Mouse (Mus musculus) limb, embryonic 15.5 days (tissue): ENCODE measurements at regions not wholly inside any gene's neighbourhood (a gene's known extent, or its start where the extent isn't known, plus 50 kb on each side); places are given as distances from the start of the nearest gene placed in this dataset.

Experiments used
- ATAC-seq: fragments of 200-750 bp; cut with Nextera tagmentation; 2 replicates; pipeline ENCODE4 v1.8.0; 2017; ENCODE audit warnings: low read depth, moderate TSS enrichment; ENCODE audit not compliant: insufficient number of reproducible peaks, low FRiP score, low TSS enrichment
- H3K27ac ChIP-seq: fragments of 300-500 bp; sonication (generic); 2 replicates; pipeline ENCODE4 v1.5.1; 2015; ENCODE audit warnings: moderate library complexity, mild to moderate bottlenecking, inconsistent platforms
- H3K27me3 ChIP-seq: fragments of 300-500 bp; sonication (generic); 2 replicates; pipeline ENCODE4 v1.6.1; 2015; ENCODE audit warnings: inconsistent platforms
- H3K36me3 ChIP-seq: fragments of 300-500 bp; sonication (generic); 2 replicates; pipeline ENCODE4 v1.6.1; 2015; ENCODE audit warnings: inconsistent platforms
- H3K4me1 ChIP-seq: fragments of 300-500 bp; sonication (generic); 2 replicates; pipeline ENCODE4 v1.6.1; 2015; ENCODE audit warnings: inconsistent platforms
- H3K4me2 ChIP-seq: fragments of 300-500 bp; sonication (generic); 2 replicates; pipeline ENCODE4 v1.6.1; 2015; ENCODE audit warnings: mild to moderate bottlenecking, inconsistent platforms
- H3K4me3 ChIP-seq: fragments of 300-500 bp; sonication (generic); 2 replicates; pipeline ENCODE4 v1.5.1; 2015; ENCODE audit warnings: mild to moderate bottlenecking, inconsistent platforms
- H3K9ac ChIP-seq: fragments of 300-500 bp; sonication (generic); 2 replicates; pipeline ENCODE4 v1.6.1; 2015; ENCODE audit warnings: inconsistent platforms
- H3K9me3 ChIP-seq: fragments of 300-500 bp; sonication (generic); 2 replicates; pipeline ENCODE4 v1.6.1; 2016; ENCODE audit warnings: inconsistent platforms
- WGBS: fragments of 180-500 bp; shearing (Covaris S2); methylation state at CpG from one replicate; pipeline ENCODE4 v1.1.7; 2015; 5-methylcytosine and 5-hydroxymethylcytosine counted together

- Histone ChIP-seq H3K27ac (no peak overlapping the region), H3K36me3 (no peaks in the 10 kb centered on the region), H3K27me3 (no peaks in the 10 kb centered on the region), H3K9me3 (no peaks in the 10 kb centered on the region), H3K9ac (no peak overlapping the region), H3K4me1 (no peaks in the 10 kb centered on the region), H3K4me2 (no peak overlapping the region), H3K4me3 (no peak overlapping the region)
- no peak for ATAC-seq
- whole genome bisulfite sequencing = 81% methylated on average over 9 of the region's 9 CpGs
Measured at GRCm38 (mm10) chr4:80131623-80132301, 702.2 kb upstream of the Tyrp1 start.

GRCm38 (mm10) chr4:80140261-80140660, 693.7 kb upstream of the Tyrp1 start:
- no peak overlapping the region for H3K27ac ChIP-seq
- no peak overlapping the region for H3K9ac ChIP-seq
- H3K36me3 ChIP-seq = no peaks in the 10 kb centered on the region
- H3K4me1 ChIP-seq = no peaks in the 10 kb centered on the region
- no peaks in the 10 kb centered on the region for H3K27me3 ChIP-seq
- no peaks in the 10 kb centered on the region for H3K9me3 ChIP-seq
- no peak for ATAC-seq
- H3K4me2 ChIP-seq = no peak overlapping the region
- H3K4me3 ChIP-seq = no peak overlapping the region
- 86% methylated on average over 4 of the region's 4 CpGs for WGBS

- Histone ChIP-seq H3K4me3 (no peak overlapping the region), H3K36me3 (no peaks in the 10 kb centered on the region), H3K4me2 (no peak overlapping the region), H3K27ac (no peak overlapping the region), H3K27me3 (no peaks in the 10 kb centered on the region), H3K9me3 (no peaks in the 10 kb centered on the region), H3K9ac (no peak overlapping the region), H3K4me1 (no peaks in the 10 kb centered on the region)
- ATAC-seq = no peak
- WGBS = 76% methylated on average over 4 of the region's 4 CpGs
Measured at GRCm38 (mm10) chr4:80159842-80160241, 674.1 kb upstream of the Tyrp1 start.

GRCm38 (mm10) chr4:80173229-80173628, 660.7 kb upstream of the Tyrp1 start:
- no peak for ATAC-seq
- no peaks in the 10 kb centered on the region for H3K4me1 ChIP-seq
- H3K9ac ChIP-seq = no peak overlapping the region
- no peaks in the 10 kb centered on the region for H3K9me3 ChIP-seq
- 69% methylated on average over 6 of the region's 6 CpGs for WGBS
- no peak overlapping the region for H3K4me3 ChIP-seq
- H3K27ac ChIP-seq = no peak overlapping the region
- H3K4me2 ChIP-seq = no peak overlapping the region
- no peaks in the 10 kb centered on the region for H3K36me3 ChIP-seq
- H3K27me3 ChIP-seq = no peaks in the 10 kb centered on the region

- Histone ChIP-seq H3K4me3 (no peak overlapping the region), H3K27me3 (no peaks in the 10 kb centered on the region), H3K9ac (no peak overlapping the region), H3K27ac (no peak overlapping the region), H3K9me3 (no peaks in the 10 kb centered on the region), H3K36me3 (no peaks in the 10 kb centered on the region), H3K4me2 (no peak overlapping the region), H3K4me1 (no peaks in the 10 kb centered on the region)
- 74% methylated on average over 1 of the region's 1 CpGs for WGBS
- no peak for ATAC-seq
Measured at GRCm38 (mm10) chr4:80202223-80202622, 631.7 kb upstream of the Tyrp1 start.

- no peak overlapping the region for H3K9ac ChIP-seq
- no peaks in the 10 kb centered on the region for H3K9me3 ChIP-seq
- H3K4me1 ChIP-seq = no peaks in the 10 kb centered on the region
- H3K4me3 ChIP-seq = no peak overlapping the region
- H3K36me3 ChIP-seq = no peaks in the 10 kb centered on the region
- no peak overlapping the region for H3K4me2 ChIP-seq
- H3K27ac ChIP-seq = no peak overlapping the region
- H3K27me3 ChIP-seq = no peaks in the 10 kb centered on the region
- WGBS = 71% methylated on average over 6 of the region's 6 CpGs
- 0 out of 2 replicates have a peak, but pooled peaks have one; percentile 35 for ATAC-seq
Measured at GRCm38 (mm10) chr4:80203916-80204315, 630.0 kb upstream of the Tyrp1 start.

- H3K4me1 ChIP-seq = no peaks in the 10 kb centered on the region
- H3K4me3 ChIP-seq = no peak overlapping the region
- H3K9ac ChIP-seq = no peak overlapping the region
- no peak overlapping the region for H3K27ac ChIP-seq
- no peaks in the 10 kb centered on the region for H3K9me3 ChIP-seq
- no peaks in the 10 kb centered on the region for H3K36me3 ChIP-seq
- no peaks in the 10 kb centered on the region for H3K27me3 ChIP-seq
- 79% methylated on average over 5 of the region's 5 CpGs for WGBS
- no peak overlapping the region for H3K4me2 ChIP-seq
- no peak for ATAC-seq
Measured at GRCm38 (mm10) chr4:80204374-80204773, 629.5 kb upstream of the Tyrp1 start.
